Mouse (Mus musculus): Measurements from ENCODE around the gene Large2. TPM values are rescaled to one million over a fixed set of nuclear protein-coding genes. Genes with fewer than 3 reads are reported as not detected.
A peak's percentile ranks its signal among the peaks of the same experiment; 100 is the strongest.

Gene Large2
- polyA plus RNA-seq, 1 experiment from 2014 or later: 2.2 TPM

DNA sequence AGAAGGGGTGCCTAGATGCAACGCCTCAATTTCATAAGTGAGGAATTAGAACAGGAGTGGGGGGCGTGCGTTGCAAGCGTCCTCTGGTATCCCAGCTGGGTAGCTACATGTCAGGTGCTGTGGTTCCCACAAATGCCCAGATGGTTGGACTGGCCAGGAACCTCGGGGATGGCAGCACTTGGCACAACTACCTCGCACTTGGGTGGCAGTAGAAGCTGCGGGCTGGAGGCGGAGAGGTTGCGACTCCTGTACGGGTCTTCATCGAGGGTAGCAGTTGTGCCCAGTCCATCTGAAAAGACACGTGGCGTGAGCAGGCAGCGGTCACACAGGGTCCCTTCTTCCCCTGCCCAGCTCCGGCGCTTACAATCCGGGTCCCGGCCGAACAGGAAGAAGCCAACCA, 4.3 kb downstream of the Large2 start:
- Histone ChIP-seq H3K4me2 (ENCODE audit: low read depth, low read length) (peak overlapping the region; percentile 40), H3K4me1 (ENCODE audit: control insufficient read depth, insufficient read depth, low read length) (0 out of 2 replicates have a peak, but pooled peaks cover 6% of the 10 kb centered on the region), H3K4me3 (ENCODE audit: low read depth, low read length) (peak overlapping the region; percentile 25), H3K9me3 (ENCODE audit: control insufficient read depth, low read length) (no peaks in the 10 kb centered on the region), H3K9ac (replicated peaks; ENCODE audit: low read depth, low read length) (peak overlapping the region; percentile 42; the same call in 1 of the 2 replicates), H3K27ac (ENCODE audit: low read depth, low read length) (no peak overlapping the region), H3K36me3 (ENCODE audit: control insufficient read depth, insufficient read depth, low read length) (peaks cover 4% of the 10 kb centered on the region; the same call in 1 of the 2 replicates), H3K27me3 (ENCODE audit: control insufficient read depth, insufficient read depth, low read length) (peaks cover 11% of the 10 kb centered on the region; the same call in 1 of the 2 replicates)
- no peak for ATAC-seq (ENCODE audit: low read depth)
- WGBS: 18% methylated on average over 19 of the region's 19 CpGs

DNA sequence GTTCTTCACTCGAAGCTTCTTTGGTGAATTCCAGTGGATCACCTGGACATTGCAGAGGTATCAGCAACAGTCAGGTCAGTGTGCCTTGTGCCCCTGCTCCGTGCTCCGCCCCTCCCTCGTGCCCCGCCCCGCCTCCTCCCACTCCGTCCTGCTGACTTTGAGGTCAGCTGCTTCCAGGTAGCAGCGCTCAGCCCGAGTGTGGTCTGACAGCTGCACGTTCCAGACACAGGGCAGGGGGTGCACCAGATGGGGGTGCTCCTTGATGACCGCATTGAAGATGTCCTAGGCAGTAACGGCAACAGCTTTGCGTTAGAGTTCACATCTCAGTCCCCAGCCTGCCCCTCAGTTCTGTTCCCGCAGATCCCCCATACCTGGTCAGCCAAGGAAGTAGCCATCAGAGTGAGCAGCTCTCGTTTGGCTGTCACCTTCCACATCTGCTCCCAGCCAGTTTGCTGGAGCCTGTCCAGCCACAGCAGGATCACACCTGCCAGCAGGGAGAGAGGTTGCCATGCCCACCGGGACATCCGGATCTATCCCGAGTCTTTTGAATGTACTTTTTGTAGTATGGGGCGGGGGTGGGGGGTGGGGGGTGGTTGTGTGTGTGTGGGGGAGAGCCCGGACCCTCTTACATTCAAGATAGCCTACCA, 7.2 kb downstream of the Large2 start:
- 38% methylated on average over 20 of the region's 20 CpGs for WGBS
- Histone ChIP-seq H3K9ac (replicated peaks; ENCODE audit: low read depth, low read length) (no peak overlapping the region), H3K4me1 (ENCODE audit: control insufficient read depth, insufficient read depth, low read length) (0 out of 2 replicates have a peak, but pooled peaks cover 6% of the 10 kb centered on the region), H3K27ac (ENCODE audit: low read depth, low read length) (no peak overlapping the region), H3K4me3 (ENCODE audit: low read depth, low read length) (no peak overlapping the region), H3K9me3 (ENCODE audit: control insufficient read depth, low read length) (no peaks in the 10 kb centered on the region), H3K27me3 (ENCODE audit: control insufficient read depth, insufficient read depth, low read length) (peaks cover 11% of the 10 kb centered on the region; the same call in 1 of the 2 replicates), H3K36me3 (ENCODE audit: control insufficient read depth, insufficient read depth, low read length) (peaks cover 4% of the 10 kb centered on the region; the same call in 1 of the 2 replicates), H3K4me2 (ENCODE audit: low read depth, low read length) (no peak overlapping the region)
- no peak for ATAC-seq (ENCODE audit: low read depth)

- peaks cover 4% of the 10 kb centered on the region for H3K36me3 ChIP-seq (ENCODE audit: control insufficient read depth, insufficient read depth, low read length)
- no peak for ATAC-seq (ENCODE audit: low read depth)
- no peak overlapping the region for H3K9ac ChIP-seq (replicated peaks; ENCODE audit: low read depth, low read length)
- no peak overlapping the region for H3K27ac ChIP-seq (ENCODE audit: low read depth, low read length)
- H3K4me3 ChIP-seq (ENCODE audit: low read depth, low read length): no peak overlapping the region
- 93% methylated on average over 10 of the region's 10 CpGs for WGBS
- peaks cover 4% of the 10 kb centered on the region; the same call in 1 of the 2 replicates for H3K27me3 ChIP-seq (ENCODE audit: control insufficient read depth, insufficient read depth, low read length)
- no peak overlapping the region for H3K4me2 ChIP-seq (ENCODE audit: low read depth, low read length)
- no peaks in the 10 kb centered on the region for H3K9me3 ChIP-seq (ENCODE audit: control insufficient read depth, low read length)
- H3K4me1 ChIP-seq (ENCODE audit: control insufficient read depth, insufficient read depth, low read length): 0 out of 2 replicates have a peak, but pooled peaks cover 3% of the 10 kb centered on the region
Observed at GRCm38 (mm10) chr2:92365568-92365967, 9.1 kb downstream of the Large2 start.

- H3K4me3 ChIP-seq (ENCODE audit: low read depth, low read length): no peak overlapping the region
Observed at GRCm38 (mm10) chr2:92364086-92364485, 10.6 kb downstream of the Large2 start.

DNA sequence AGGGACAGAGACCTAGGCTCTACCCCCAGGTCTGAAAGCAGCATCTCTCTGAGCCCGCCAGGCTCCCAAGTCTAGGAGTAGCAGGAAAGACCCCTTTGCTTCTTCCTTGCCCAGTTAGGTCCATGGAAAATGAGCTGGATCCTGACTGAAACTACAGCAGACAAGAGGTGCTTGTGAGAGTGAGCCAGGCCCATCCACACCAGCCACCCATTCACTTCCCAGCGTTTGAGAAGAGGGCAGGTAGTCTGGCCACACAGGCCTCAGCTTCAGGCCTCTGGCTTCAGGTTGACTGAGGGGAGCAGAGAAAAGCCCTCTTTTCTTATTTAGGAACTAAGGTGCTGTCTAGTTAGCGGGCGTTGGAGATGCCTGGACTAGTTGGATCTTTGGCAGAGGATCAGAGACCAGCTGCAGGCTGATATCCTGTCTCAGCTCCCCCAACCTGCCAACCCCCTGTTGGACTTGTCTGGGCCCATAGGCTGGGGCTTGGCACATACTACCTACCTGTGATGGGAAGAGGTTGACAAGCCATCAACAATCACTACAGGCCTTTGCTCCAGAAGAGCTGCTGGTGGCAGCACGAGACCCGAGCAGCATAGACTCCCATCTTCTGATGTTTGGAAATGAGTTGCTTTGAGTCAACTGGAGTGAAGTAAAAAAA, 12.0 kb downstream of the Large2 start:
- no peaks in the 10 kb centered on the region for H3K4me1 ChIP-seq (ENCODE audit: control insufficient read depth, insufficient read depth, low read length)
- H3K27ac ChIP-seq (ENCODE audit: low read depth, low read length): no peak overlapping the region
- peaks cover 26% of the 10 kb centered on the region for H3K36me3 ChIP-seq (ENCODE audit: control insufficient read depth, insufficient read depth, low read length)
- WGBS: 94% methylated on average over 6 of the region's 6 CpGs
- no peak overlapping the region for H3K4me3 ChIP-seq (ENCODE audit: low read depth, low read length)
- ATAC-seq (ENCODE audit: low read depth): no peak
- no peak overlapping the region for H3K9ac ChIP-seq (replicated peaks; ENCODE audit: low read depth, low read length)
- H3K4me2 ChIP-seq (ENCODE audit: low read depth, low read length): no peak overlapping the region
- H3K27me3 ChIP-seq (ENCODE audit: control insufficient read depth, insufficient read depth, low read length): no peaks in the 10 kb centered on the region
- H3K9me3 ChIP-seq (ENCODE audit: control insufficient read depth, low read length): no peaks in the 10 kb centered on the region

More at GRCm38 (mm10) chr2:92364086-92364485, 10.6 kb downstream of the Large2 start:
- H3K4me1 ChIP-seq (ENCODE audit: control insufficient read depth, insufficient read depth, low read length): no peaks in the 10 kb centered on the region
- H3K4me2 ChIP-seq (ENCODE audit: low read depth, low read length): no peak overlapping the region
- H3K36me3 ChIP-seq (ENCODE audit: control insufficient read depth, insufficient read depth, low read length): peaks cover 12% of the 10 kb centered on the region
- no peaks in the 10 kb centered on the region for H3K9me3 ChIP-seq (ENCODE audit: control insufficient read depth, low read length)
- no peak overlapping the region for H3K27ac ChIP-seq (ENCODE audit: low read depth, low read length)
- ATAC-seq (ENCODE audit: low read depth): no peak
- H3K9ac ChIP-seq (replicated peaks; ENCODE audit: low read depth, low read length): no peak overlapping the region
- H3K27me3 ChIP-seq (ENCODE audit: control insufficient read depth, insufficient read depth, low read length): no peaks in the 10 kb centered on the region
- WGBS: 93% methylated on average over 4 of the region's 4 CpGs

DNA sequence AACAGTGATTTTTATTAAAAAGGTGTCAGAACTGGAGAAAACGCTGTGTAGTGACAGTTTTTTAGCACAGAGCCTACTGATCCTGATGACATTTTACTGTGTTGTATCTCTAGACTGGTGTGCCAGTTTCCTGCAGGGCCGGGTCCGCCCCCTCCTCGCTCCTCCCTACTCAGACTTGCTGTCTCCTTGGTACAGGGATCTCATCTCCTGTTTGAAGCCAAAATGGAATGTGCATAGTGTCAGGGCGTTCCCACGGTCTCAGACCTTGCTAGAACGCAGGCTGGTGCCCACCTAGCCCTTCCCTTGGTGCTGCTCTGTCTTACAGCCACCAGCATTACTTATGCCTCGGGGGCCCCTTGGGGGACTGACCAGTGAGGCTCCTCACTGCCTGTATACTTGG, 12.9 kb downstream of the Large2 start:
- H3K4me1 ChIP-seq (ENCODE audit: control insufficient read depth, insufficient read depth, low read length): no peaks in the 10 kb centered on the region
- no peak overlapping the region for H3K9ac ChIP-seq (replicated peaks; ENCODE audit: low read depth, low read length)
- no peaks in the 10 kb centered on the region for H3K9me3 ChIP-seq (ENCODE audit: control insufficient read depth, low read length)
- H3K4me2 ChIP-seq (ENCODE audit: low read depth, low read length): no peak overlapping the region
- peaks cover 34% of the 10 kb centered on the region for H3K36me3 ChIP-seq (ENCODE audit: control insufficient read depth, insufficient read depth, low read length)
- WGBS: 87% methylated on average over 8 of the region's 8 CpGs
- 0 out of 2 replicates have a peak, but pooled peaks have one; percentile 33 for ATAC-seq (ENCODE audit: low read depth)
- H3K4me3 ChIP-seq (ENCODE audit: low read depth, low read length): no peak overlapping the region
- H3K27me3 ChIP-seq (ENCODE audit: control insufficient read depth, insufficient read depth, low read length): no peaks in the 10 kb centered on the region
- 0 out of 2 replicates have a peak overlapping the region, but pooled peaks have one; percentile 28 for H3K27ac ChIP-seq (ENCODE audit: low read depth, low read length)

GRCm38 (mm10) chr2:92360893-92361292, 13.8 kb downstream of the Large2 start:
- no peak overlapping the region for H3K9ac ChIP-seq (replicated peaks; ENCODE audit: low read depth, low read length)
- no peaks in the 10 kb centered on the region for H3K9me3 ChIP-seq (ENCODE audit: control insufficient read depth, low read length)
- 15% methylated on average over 12 of the region's 12 CpGs for WGBS
- peaks cover 32% of the 10 kb centered on the region for H3K36me3 ChIP-seq (ENCODE audit: control insufficient read depth, insufficient read depth, low read length)
- ATAC-seq (ENCODE audit: low read depth): peak; percentile 64; the same call in 1 of the 2 replicates
- H3K4me1 ChIP-seq (ENCODE audit: control insufficient read depth, insufficient read depth, low read length): no peaks in the 10 kb centered on the region
- H3K27me3 ChIP-seq (ENCODE audit: control insufficient read depth, insufficient read depth, low read length): no peaks in the 10 kb centered on the region
- H3K27ac ChIP-seq (ENCODE audit: low read depth, low read length): 0 out of 2 replicates have a peak overlapping the region, but pooled peaks have one; percentile 28
- H3K4me3 ChIP-seq (ENCODE audit: low read depth, low read length): no peak overlapping the region
- no peak overlapping the region for H3K4me2 ChIP-seq (ENCODE audit: low read depth, low read length)

GRCm38 (mm10) chr2:92360186-92360823, 14.4 kb downstream of the Large2 start:
- ATAC-seq (ENCODE audit: low read depth): peak; percentile 69; the same call in 1 of the 2 replicates
- WGBS: 51% methylated on average over 25 of the region's 25 CpGs
- H3K36me3 ChIP-seq (ENCODE audit: control insufficient read depth, insufficient read depth, low read length): peaks cover 32% of the 10 kb centered on the region
- no peaks in the 10 kb centered on the region for H3K9me3 ChIP-seq (ENCODE audit: control insufficient read depth, low read length)
- no peak overlapping the region for H3K4me2 ChIP-seq (ENCODE audit: low read depth, low read length)
- H3K27ac ChIP-seq (ENCODE audit: low read depth, low read length): peak overlapping the region; percentile 69
- H3K4me3 ChIP-seq (ENCODE audit: low read depth, low read length): no peak overlapping the region
- no peaks in the 10 kb centered on the region for H3K4me1 ChIP-seq (ENCODE audit: control insufficient read depth, insufficient read depth, low read length)
- no peak overlapping the region for H3K9ac ChIP-seq (replicated peaks; ENCODE audit: low read depth, low read length)
- no peaks in the 10 kb centered on the region for H3K27me3 ChIP-seq (ENCODE audit: control insufficient read depth, insufficient read depth, low read length)

Data from neural tube, embryonic 14.5 days (tissue).